Comparison of ENCODE assay signal across 26 mouse cellular contexts in the genomic region with DNA sequence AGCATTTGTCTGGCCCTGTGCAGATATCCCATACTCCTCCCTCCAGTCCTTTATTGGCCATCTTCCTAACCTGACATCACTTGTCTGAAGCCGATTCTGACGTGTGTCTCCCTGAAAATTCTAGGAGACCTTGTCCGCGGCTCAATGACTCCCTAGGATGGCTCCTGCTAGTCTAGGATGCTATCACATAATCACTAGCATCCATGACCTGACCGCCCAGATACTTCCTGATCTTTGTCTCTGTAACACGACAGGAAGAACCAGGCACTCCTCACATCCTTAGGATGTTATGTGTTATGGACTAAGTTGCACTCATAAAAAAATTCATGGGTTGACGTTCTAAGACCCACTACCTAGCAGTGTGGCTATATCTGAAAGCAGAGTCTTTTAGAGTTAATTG. TPM values are rescaled to one million over a fixed set of nuclear protein-coding genes. Genes with fewer than 3 reads are reported as not detected.
"Had no signal": no experiment of that assay in that cellular context is flagged by ENCODE, and none has a peak within 500 bp of the region (broad histone marks: within the 10 kb centered on the region; RNA-seq: fewer than 3 reads in every experiment).

No protein-coding gene starts in this region.

- H3K4me1 ChIP-seq: liver, embryonic 13.5 days; liver, embryonic 15.5 days; lung, embryonic 15.5 days; megakaryocyte, embryonic 14.5 days; midbrain, embryonic 13.5 days; midbrain, embryonic 15.5 days; neural tube, embryonic 13.5 days; neural tube, embryonic 15.5 days; stomach, embryonic 15.5 days had no signal

- DNase-seq: liver; liver, embryonic 13.5 days; liver, postnatal 0 days; retina, postnatal 1 day; right cerebral cortex, adult 18-20 months; right cerebral cortex, postnatal 25 days; right cerebral cortex, postnatal 4 days; spleen, adult 18-20 months; thymus, adult 2 months; thymus, postnatal 25 days; thymus, postnatal 4 days had no signal

- H3K4me3 ChIP-seq: liver, embryonic 13.5 days; liver, embryonic 15.5 days; lung, embryonic 15.5 days; megakaryocyte, embryonic 14.5 days; midbrain, embryonic 13.5 days; midbrain, embryonic 15.5 days; neural tube, embryonic 13.5 days; neural tube, embryonic 15.5 days; stomach, embryonic 15.5 days had no signal

RNA-seq across cellular contexts. Expression of a gene that starts 45.9 kb away (rescaled TPM):
- polyA plus RNA-seq: liver, embryonic 15.5 days; liver, postnatal 0 days; lung, embryonic 15.5 days; macrophage; midbrain, embryonic 11.5 days; midbrain, embryonic 13.5 days; midbrain, embryonic 15.5 days; midbrain, postnatal 0 days; neural tube, embryonic 11.5 days; neural tube, embryonic 13.5 days; neural tube, embryonic 15.5 days; small intestine, adult 2 months; stomach, embryonic 15.5 days; stomach, postnatal 0 days; thymus, adult 2 months; urinary bladder, adult 2 months had no signal
